Mouse (Mus musculus): ENCODE measurements around the gene Elob.

The Elob gene

GRCm38 (mm10) chr17:23829064-23829619, at the start of gene Elob:
Gene Elob, minus strand, starts transcription at chr17:23829136.
- DNase-seq (ENCODE audit: low spot score): peak; percentile 84

- DNase-seq (ENCODE audit: low spot score): no peak
Observed at GRCm38 (mm10) chr17:23877166-23877565, 48.2 kb upstream of the Elob start.

- DNase-seq (ENCODE audit: low spot score): no peak
Observed at GRCm38 (mm10) chr17:23876741-23877140, 47.8 kb upstream of the Elob start.

GRCm38 (mm10) chr17:23873884-23874856, 45.2 kb upstream of the Elob start:
- peak; percentile 68 for DNase-seq (ENCODE audit: low spot score)

GRCm38 (mm10) chr17:23868513-23868912, 39.6 kb upstream of the Elob start:
- DNase-seq (ENCODE audit: low spot score): no peak

GRCm38 (mm10) chr17:23867756-23868155, 38.8 kb upstream of the Elob start, which contains the start of gene Prss21:
Gene Prss21, plus strand, starts transcription at chr17:23868056.
- DNase-seq (ENCODE audit: low spot score): no peak

GRCm38 (mm10) chr17:23862926-23863325, 34.0 kb upstream of the Elob start:
- no peak for DNase-seq (ENCODE audit: low spot score)

- DNase-seq (ENCODE audit: low spot score): peak; percentile 32
Observed at GRCm38 (mm10) chr17:23857913-23858312, 29.0 kb upstream of the Elob start.

GRCm38 (mm10) chr17:23857193-23857592, 28.3 kb upstream of the Elob start:
- peak; percentile 59 for DNase-seq (ENCODE audit: low spot score)

GRCm38 (mm10) chr17:23854229-23854765, 25.4 kb upstream of the Elob start:
- no peak for DNase-seq (ENCODE audit: low spot score)

GRCm38 (mm10) chr17:23853292-23853691, 24.4 kb upstream of the Elob start:
- DNase-seq (ENCODE audit: low spot score): peak; percentile 72

GRCm38 (mm10) chr17:23850853-23851749, 22.2 kb upstream of the Elob start:
- peak; percentile 75 for DNase-seq (ENCODE audit: low spot score)

- DNase-seq (ENCODE audit: low spot score): no peak
Observed at GRCm38 (mm10) chr17:23850028-23850427, 21.1 kb upstream of the Elob start.

- peak; percentile 57 for DNase-seq (ENCODE audit: low spot score)
Observed at GRCm38 (mm10) chr17:23843812-23844273, 14.9 kb upstream of the Elob start, which contains the start of the genes Prss32 and Prss41. Gene Prss32, plus strand, starts transcription at chr17:23843855. Gene Prss41, minus strand, starts transcription at chr17:23844172.

GRCm38 (mm10) chr17:23843141-23843811, 14.3 kb upstream of the Elob start:
- DNase-seq (ENCODE audit: low spot score): no peak

GRCm38 (mm10) chr17:23841145-23841544, 12.2 kb upstream of the Elob start:
- peak; percentile 66 for DNase-seq (ENCODE audit: low spot score)

GRCm38 (mm10) chr17:23836006-23836575, 7.2 kb upstream of the Elob start, which contains the start of gene Prss33:
Gene Prss33, minus strand, starts transcription at chr17:23836056.
- no peak for DNase-seq (ENCODE audit: low spot score)

- DNase-seq (ENCODE audit: low spot score): no peak
Observed at GRCm38 (mm10) chr17:23831201-23831600, 2.3 kb upstream of the Elob start.

- peak; percentile 35 for DNase-seq (ENCODE audit: low spot score)
Observed at GRCm38 (mm10) chr17:23828271-23829001, 500 bp downstream of the Elob start.

GRCm38 (mm10) chr17:23825591-23825990, 3.3 kb downstream of the Elob start:
- DNase-seq (ENCODE audit: low spot score): no peak
